Mouse (Mus musculus) gastrocnemius, adult 18-20 months (tissue): ENCODE results near the gene Tbc1d4. TPM values are rescaled to one million over a fixed set of nuclear protein-coding genes. Genes with fewer than 3 reads are reported as not detected.

Source experiments
- DNase-seq: peaks from one replicate; pipeline ENCODE4 v3.0.0; 2021; ENCODE audit warnings: low spot score
- total RNA-seq, 2 experiments: library from RNA; stranded (reverse); gene quantifications; 2 replicates each; pipeline ENCODE4 v1.2.3; 2021

Gene Tbc1d4
- total RNA-seq, 2 experiments from 2014 or later: 39.6 to 46.6 TPM

- DNase-seq: no peak
Observed at GRCm38 (mm10) chr14:101537413-101537812, 71.6 kb downstream of the Tbc1d4 start.

GRCm38 (mm10) chr14:101532090-101532695 lies 76.8 kb downstream of the Tbc1d4 start:
- DNase-seq: peak; percentile 43

- DNase-seq: no peak
Observed at GRCm38 (mm10) chr14:101530455-101530854, 78.5 kb downstream of the Tbc1d4 start.

GRCm38 (mm10) chr14:101529194-101529593 lies 79.8 kb downstream of the Tbc1d4 start:
- no peak for DNase-seq

GRCm38 (mm10) chr14:101527420-101527996 lies 81.5 kb downstream of the Tbc1d4 start:
- peak; percentile 45 for DNase-seq

GRCm38 (mm10) chr14:101526478-101526877 lies 82.5 kb downstream of the Tbc1d4 start:
- DNase-seq: no peak

- no peak for DNase-seq
Observed at GRCm38 (mm10) chr14:101519964-101520363, 89.0 kb downstream of the Tbc1d4 start.

- DNase-seq: no peak
Observed at GRCm38 (mm10) chr14:101518259-101518658, 90.7 kb downstream of the Tbc1d4 start.

- no peak for DNase-seq
Observed at GRCm38 (mm10) chr14:101517801-101518200, 91.2 kb downstream of the Tbc1d4 start.

GRCm38 (mm10) chr14:101517341-101517740 lies 91.7 kb downstream of the Tbc1d4 start:
- peak; percentile 46 for DNase-seq

GRCm38 (mm10) chr14:101516864-101517263 lies 92.1 kb downstream of the Tbc1d4 start:
- no peak for DNase-seq

- DNase-seq: no peak
Observed at GRCm38 (mm10) chr14:101516031-101516430, 93.0 kb downstream of the Tbc1d4 start.

- DNase-seq: no peak
Observed at GRCm38 (mm10) chr14:101515271-101515670, 93.7 kb downstream of the Tbc1d4 start.

- no peak for DNase-seq
Observed at GRCm38 (mm10) chr14:101514557-101514971, 94.4 kb downstream of the Tbc1d4 start.

GRCm38 (mm10) chr14:101513163-101513562 lies 95.8 kb downstream of the Tbc1d4 start:
- no peak for DNase-seq

GRCm38 (mm10) chr14:101511410-101511809 lies 97.6 kb downstream of the Tbc1d4 start:
- DNase-seq: no peak

GRCm38 (mm10) chr14:101510540-101511313 lies 98.3 kb downstream of the Tbc1d4 start:
- no peak for DNase-seq

- DNase-seq: no peak
Observed at GRCm38 (mm10) chr14:101509759-101510158, 99.2 kb downstream of the Tbc1d4 start.

GRCm38 (mm10) chr14:101507956-101508355 lies 101.0 kb downstream of the Tbc1d4 start:
- no peak for DNase-seq

GRCm38 (mm10) chr14:101507146-101507545 lies 101.8 kb downstream of the Tbc1d4 start:
- no peak for DNase-seq

GRCm38 (mm10) chr14:101505805-101506204 lies 103.2 kb downstream of the Tbc1d4 start:
- no peak for DNase-seq

- DNase-seq: no peak
Observed at GRCm38 (mm10) chr14:101504473-101505200, 104.4 kb downstream of the Tbc1d4 start.
